In genomic region chr16:20910864-20911263, GRCm38 (mm10) we compare ENCODE assay signal across 7 mouse cellular contexts.
DNase-seq lines count a peak whose midpoint lies in the region; ATAC-seq and TF ChIP-seq lines count a peak whose summit lies in the region.
"Not testable (repeated sequence)": the region's sequence is repeated elsewhere in the genome, so short reads cannot be mapped to it uniquely, and the experiment has no call there.

No protein-coding gene starts in this region.

- DNase-seq in CD4-positive, CD25-positive, alpha-beta regulatory T cell, adult 2 months (ENCODE audit: low read depth, low spot score), result peak; percentile 18
- DNase-seq in ES-CJ7 (ENCODE audit: low read depth, low spot score) (peak; percentile 49), ZHBTc4 (ENCODE audit: low read depth, low spot score) (peak; percentile 68)
- peak; percentile 40 for DNase-seq in fat pad, adult 2 months (ENCODE audit: extremely low read depth, low read depth, low spot score)
- DNase-seq in induced T-regulatory cell, adult 2 months (ENCODE audit: low read depth), result peak; percentile 22
- not testable (repeated sequence) for DNase-seq in stomach, postnatal 0 days (ENCODE audit: low spot score)

- not testable (repeated sequence) for H3K9ac ChIP-seq in intestine, postnatal 0 days (ENCODE audit: low read depth, low read length); stomach, postnatal 0 days (ENCODE audit: low read length)

- ATAC-seq in intestine, postnatal 0 days, result peak; percentile 51; the same call in 1 of the 2 replicates
- ATAC-seq in stomach, postnatal 0 days (ENCODE audit: low FRiP score, low TSS enrichment), result not testable (repeated sequence)

- H3K4me3 ChIP-seq in intestine, postnatal 0 days (ENCODE audit: low read depth, low read length); stomach, postnatal 0 days (ENCODE audit: low read depth, low read length): not testable (repeated sequence)

- 61% methylated on average over 3 of the region's 3 CpGs for WGBS in intestine, postnatal 0 days
- WGBS in stomach, postnatal 0 days, result 53% methylated on average over 3 of the region's 3 CpGs

- peak; percentile 58 for TF ChIP-seq EP300 in stomach, postnatal 0 days (optimal IDR thresholded peaks at IDR 0.05)

- H3K36me3 ChIP-seq in intestine, postnatal 0 days (ENCODE audit: control insufficient read depth, insufficient read depth); stomach, postnatal 0 days (ENCODE audit: control insufficient read depth, insufficient read depth, low read length): not testable (repeated sequence)

- not testable (repeated sequence) for TF ChIP-seq CTCF in intestine, postnatal 0 days (IDR thresholded peaks at IDR 0.05; ENCODE audit: low read depth); stomach, postnatal 0 days (IDR thresholded peaks at IDR 0.05; ENCODE audit: low read depth)

- not testable (repeated sequence) for H3K27ac ChIP-seq in intestine, postnatal 0 days (ENCODE audit: low read depth, low read length); stomach, postnatal 0 days (replicated peaks)

- H3K27me3 ChIP-seq in intestine, postnatal 0 days (replicated peaks; ENCODE audit: control insufficient read depth, insufficient read depth, low read length); stomach, postnatal 0 days (ENCODE audit: control insufficient read depth, insufficient read depth, low read length): not testable (repeated sequence)

- not testable (repeated sequence) for H3K9me3 ChIP-seq in intestine, postnatal 0 days (ENCODE audit: control insufficient read depth); stomach, postnatal 0 days (ENCODE audit: control insufficient read depth, low read length)

- not testable (repeated sequence) for H3K4me1 ChIP-seq in intestine, postnatal 0 days (replicated peaks; ENCODE audit: control insufficient read depth, insufficient read depth, low read length); stomach, postnatal 0 days (replicated peaks; ENCODE audit: control insufficient read depth, insufficient read depth)

- not testable (repeated sequence) for H3K4me2 ChIP-seq in intestine, postnatal 0 days (replicated peaks; ENCODE audit: low read depth); stomach, postnatal 0 days (replicated peaks; ENCODE audit: low read depth)
